ENCODE assay signal across 19 mouse cellular contexts in genomic region chr6:77745426-77745825, GRCm38 (mm10).
DNase-seq lines count a peak whose midpoint lies in the region; ATAC-seq lines count a peak whose summit lies in the region.
"Had no signal": no experiment of that assay in that cellular context is flagged by ENCODE, and none has a peak within 500 bp of the region (broad histone marks: within the 10 kb centered on the region; RNA-seq: fewer than 3 reads in every experiment).

No protein-coding gene starts in this region.

- H3K4me3 ChIP-seq in hindbrain, embryonic 11.5 days (ENCODE audit: low read depth, low read length), result no peak overlapping the region
- H3K4me3 ChIP-seq in hindbrain, embryonic 10.5 days, result no peak overlapping the region
- H3K4me3 ChIP-seq in hindbrain, embryonic 13.5 days, result no peak overlapping the region
- H3K4me3 ChIP-seq in midbrain, embryonic 13.5 days (replicated peaks), result no peak overlapping the region
- H3K4me3 ChIP-seq: embryonic facial prominence, embryonic 13.5 days; left cerebral cortex, adult 2 months had no signal

- H3K9me3 ChIP-seq in hindbrain, embryonic 11.5 days (ENCODE audit: control insufficient read depth, low read length), result no peaks in the 10 kb centered on the region
- H3K9me3 ChIP-seq in hindbrain, embryonic 10.5 days, result no peaks in the 10 kb centered on the region
- no peaks in the 10 kb centered on the region for H3K9me3 ChIP-seq in hindbrain, embryonic 13.5 days
- H3K9me3 ChIP-seq in midbrain, embryonic 13.5 days, result no peaks in the 10 kb centered on the region
- H3K9me3 ChIP-seq: embryonic facial prominence, embryonic 13.5 days had no signal

- H3K4me1 ChIP-seq in hindbrain, embryonic 11.5 days (replicated peaks; ENCODE audit: control insufficient read depth, insufficient read depth, low read length), result no peaks in the 10 kb centered on the region; the same call in 1 of the 2 replicates
- H3K4me1 ChIP-seq in hindbrain, embryonic 10.5 days (replicated peaks), result peaks cover 32% of the 10 kb centered on the region
- H3K4me1 ChIP-seq in hindbrain, embryonic 13.5 days (replicated peaks), result peaks cover 24% of the 10 kb centered on the region
- peaks cover 16% of the 10 kb centered on the region for H3K4me1 ChIP-seq in midbrain, embryonic 13.5 days (replicated peaks)

- no peak overlapping the region for H3K27ac ChIP-seq in hindbrain, embryonic 11.5 days (ENCODE audit: low read depth, low read length)
- no peak overlapping the region; the same call in 1 of the 2 replicates for H3K27ac ChIP-seq in hindbrain, embryonic 10.5 days
- H3K27ac ChIP-seq in hindbrain, embryonic 13.5 days, result peak overlapping the region; percentile 40; the same call in 1 of the 2 replicates
- H3K27ac ChIP-seq in midbrain, embryonic 13.5 days, result peak overlapping the region; percentile 26; the same call in 1 of the 2 replicates
- H3K27ac ChIP-seq: embryonic facial prominence, embryonic 13.5 days; left cerebral cortex, adult 2 months had no signal

- H3K27me3 ChIP-seq in hindbrain, embryonic 11.5 days (ENCODE audit: control insufficient read depth, insufficient read depth, low read length), result no peaks in the 10 kb centered on the region
- H3K27me3 ChIP-seq in hindbrain, embryonic 10.5 days (ENCODE audit: insufficient read depth, poor library complexity, severe bottlenecking), result no peaks in the 10 kb centered on the region
- H3K27me3 ChIP-seq in hindbrain, embryonic 13.5 days, result no peaks in the 10 kb centered on the region
- H3K27me3 ChIP-seq in midbrain, embryonic 13.5 days, result no peaks in the 10 kb centered on the region
- H3K27me3 ChIP-seq: embryonic facial prominence, embryonic 13.5 days had no signal

- H3K9ac ChIP-seq in hindbrain, embryonic 11.5 days (ENCODE audit: low read depth, low read length), result no peak overlapping the region
- no peak overlapping the region for H3K9ac ChIP-seq in hindbrain, embryonic 13.5 days
- H3K9ac ChIP-seq in midbrain, embryonic 13.5 days (replicated peaks), result no peak overlapping the region
- H3K9ac ChIP-seq: embryonic facial prominence, embryonic 13.5 days had no signal

- no peaks in the 10 kb centered on the region for H3K36me3 ChIP-seq in hindbrain, embryonic 11.5 days (ENCODE audit: control insufficient read depth, insufficient read depth, low read length)
- no peaks in the 10 kb centered on the region for H3K36me3 ChIP-seq in hindbrain, embryonic 10.5 days
- 0 out of 2 replicates have a peak, but pooled peaks cover 3% of the 10 kb centered on the region for H3K36me3 ChIP-seq in hindbrain, embryonic 13.5 days
- H3K36me3 ChIP-seq in midbrain, embryonic 13.5 days, result 0 out of 2 replicates have a peak, but pooled peaks cover 7% of the 10 kb centered on the region
- H3K36me3 ChIP-seq: embryonic facial prominence, embryonic 13.5 days had no signal

- no peak overlapping the region for H3K4me2 ChIP-seq in hindbrain, embryonic 11.5 days (replicated peaks; ENCODE audit: low read depth, low read length)
- H3K4me2 ChIP-seq in hindbrain, embryonic 13.5 days, result no peak overlapping the region
- H3K4me2 ChIP-seq in midbrain, embryonic 13.5 days (replicated peaks), result no peak overlapping the region
- H3K4me2 ChIP-seq: embryonic facial prominence, embryonic 13.5 days; liver, embryonic 11.5 days had no signal

- 0 out of 2 replicates have a peak, but pooled peaks have one; percentile 44 for ATAC-seq in hindbrain, embryonic 11.5 days (ENCODE audit: low FRiP score)
- peak; percentile 52; the same call in 1 of the 2 replicates for ATAC-seq in hindbrain, embryonic 13.5 days (ENCODE audit: low FRiP score)
- peak; percentile 59; the same call in 1 of the 2 replicates for ATAC-seq in midbrain, embryonic 13.5 days
- no peak for ATAC-seq in megakaryocyte, adult 5-6 weeks (ENCODE audit: poor library complexity, severe bottlenecking)
- ATAC-seq: inflammation-experienced regulatory T-cells, adult 6 months had no signal

- no peak for DNase-seq in hindbrain, embryonic 11.5 days (ENCODE audit: low spot score)
- DNase-seq in hindbrain, embryonic 10.5 days (ENCODE audit: low spot score), result no peak
- DNase-seq in retina, postnatal 1 day, result peak; percentile 58
- no peak for DNase-seq in urinary bladder, postnatal 4 days (ENCODE audit: low spot score in 2 of 2)
- DNase-seq: adrenal gland, adult 2 months; cerebellum, adult 9-11 months; gastrocnemius, postnatal 36 days; heart, postnatal 10 days; kidney, adult 8-10 months; kidney, postnatal 14 days; lung, adult 2 months; right cerebral cortex, adult 18-20 months had no signal

- 40% methylated on average over 5 of the region's 5 CpGs for WGBS in hindbrain, embryonic 11.5 days
- WGBS in hindbrain, embryonic 10.5 days, result 30% methylated on average over 5 of the region's 5 CpGs
- WGBS in hindbrain, embryonic 13.5 days, result 20% methylated on average over 5 of the region's 5 CpGs
- 26% methylated on average over 5 of the region's 5 CpGs for WGBS in midbrain, embryonic 13.5 days

Comparison
In these comparisons a context has a peak if more than half of its experiments do, and no peak if none do; other contexts are left out.
1. H3K27ac ChIP-seq: peak in hindbrain, embryonic 13.5 days (single experiment) and midbrain, embryonic 13.5 days (single experiment); none in hindbrain, embryonic 11.5 days (single experiment) and hindbrain, embryonic 10.5 days (single experiment).